Mouse (Mus musculus) myocyte (in vitro differentiated cells): ENCODE measurements around the gene Slc7a4. TPM values are rescaled to one million over a fixed set of nuclear protein-coding genes. Genes with fewer than 3 reads are reported as not detected.

Experiments used
- H3K27me3 ChIP-seq: one replicate; pipeline ENCODE4 v1.6.1; 2011; ENCODE audit not compliant: control insufficient read depth, insufficient read depth, insufficient read length
- H3K36me3 ChIP-seq: one replicate; pipeline ENCODE4 v1.6.1; 2011; ENCODE audit not compliant: control insufficient read depth, insufficient read depth
- H3K4me2 ChIP-seq: one replicate; pipeline ENCODE4 v1.6.1; 2011; ENCODE audit warnings: low read depth, control low read depth
- H3K4me3 ChIP-seq: one replicate; pipeline ENCODE4 v1.5.1; 2011; ENCODE audit warnings: mild to moderate bottlenecking, control low read depth, moderate library complexity
- H3K79me2 ChIP-seq: one replicate; pipeline ENCODE4 v1.6.1; 2011; ENCODE audit not compliant: control insufficient read depth, insufficient read depth
- H3ac ChIP-seq: one replicate; pipeline ENCODE4 v1.6.1; 2011; ENCODE audit not compliant: control insufficient read depth, insufficient read length
- CEBPB ChIP-seq: IDR thresholded peaks from 2 replicates; pipeline ENCODE4 v1.6.1; 2011; ENCODE audit warnings: mild to moderate bottlenecking, moderate library complexity; ENCODE audit not compliant: poor library complexity, insufficient read depth, severe bottlenecking
- E2F4 ChIP-seq: IDR thresholded peaks from one replicate; pipeline ENCODE4 v1.6.1; 2011; ENCODE audit warnings: mild to moderate bottlenecking, control low read depth, moderate library complexity; ENCODE audit not compliant: insufficient read depth
- MAX ChIP-seq: IDR thresholded peaks from one replicate; pipeline ENCODE4 v1.6.1; 2011; ENCODE audit warnings: low read depth, mild to moderate bottlenecking, control low read depth
- MYOD1 ChIP-seq, 3 experiments: IDR thresholded peaks; one replicate each; pipeline ENCODE4 v1.6.1; 2011; ENCODE audit warnings: control low read depth in 2 of 3, low read depth in 2 of 3, mild to moderate bottlenecking in 2 of 3, moderate library complexity in 1 of 3; ENCODE audit not compliant: insufficient read length in 2 of 3, control insufficient read depth in 1 of 3
- MYOG ChIP-seq, 3 experiments: IDR thresholded peaks; one replicate each; pipeline ENCODE4 v1.6.1; 2011; ENCODE audit warnings: control low read depth in 2 of 3, low read depth in 2 of 3, mild to moderate bottlenecking in 2 of 3; ENCODE audit not compliant: insufficient read length in 2 of 3, control insufficient read depth in 1 of 3, insufficient read depth in 1 of 3
- POLR2A ChIP-seq: IDR thresholded peaks from one replicate; pipeline ENCODE4 v1.6.1; 2011; ENCODE audit warnings: low read depth, mild to moderate bottlenecking, control low read depth, moderate library complexity; ENCODE audit not compliant: insufficient read length
- POLR2AphosphoS2 ChIP-seq: IDR thresholded peaks from one replicate; pipeline ENCODE4 v1.6.1; 2011; ENCODE audit warnings: low read depth, control low read depth; ENCODE audit not compliant: insufficient read length
- REST ChIP-seq: IDR thresholded peaks from one replicate; pipeline ENCODE4 v1.6.1; 2011; ENCODE audit warnings: mild to moderate bottlenecking, control low read depth, moderate library complexity; ENCODE audit not compliant: insufficient read depth, insufficient read length
- SRF ChIP-seq: IDR thresholded peaks from one replicate; pipeline ENCODE4 v1.6.1; 2011; ENCODE audit warnings: low read depth; ENCODE audit not compliant: control insufficient read depth, insufficient read length
- TCF12 ChIP-seq: IDR thresholded peaks from one replicate; pipeline ENCODE4 v1.6.1; 2011; ENCODE audit warnings: mild to moderate bottlenecking, control low read depth; ENCODE audit not compliant: poor library complexity, insufficient read depth, severe bottlenecking
- TCF3 ChIP-seq: IDR thresholded peaks from one replicate; pipeline ENCODE4 v1.6.1; 2011; ENCODE audit warnings: low read depth, control low read depth; ENCODE audit not compliant: insufficient read length
- USF1 ChIP-seq: IDR thresholded peaks from one replicate; pipeline ENCODE4 v1.6.1; 2011; ENCODE audit warnings: low read depth, mild to moderate bottlenecking, control low read depth, moderate library complexity
- polyA plus RNA-seq: library from polyadenylated mRNA; unstranded; fragments of >200 nt; fragmentation: generic; extraction: Trizol; gene quantifications from one replicate; pipeline ENCODE4 v1.2.1, GENCODE M21; 2012; ENCODE audit warnings: missing spikeins

Slc7a4 gene
- polyA plus RNA-seq, 1 experiment, result 1.1 TPM

- no peaks in the 10 kb centered on the region for H3K79me2 ChIP-seq
- no peaks in the 10 kb centered on the region for H3K27me3 ChIP-seq
- H3K4me3 ChIP-seq, result peak within 1 kb of the TSS; percentile 93
- TF ChIP-seq E2F4 (no peak), TCF3 (no peak), POLR2AphosphoS2 (peak; percentile 80), MYOG (IDR thresholded peaks at IDR 0.05; ENCODE audit: control insufficient read depth in 1 of 3, insufficient read depth in 1 of 3, insufficient read length in 2 of 3, low read depth in 2 of 3) (no peak), USF1 (no peak), CEBPB (no peak), POLR2A (peak; percentile 85), SRF (no peak), REST (no peak), TCF12 (no peak), MAX (no peak), MYOD1 (IDR thresholded peaks at IDR 0.05; ENCODE audit: control insufficient read depth in 1 of 3, insufficient read length in 2 of 3, low read depth in 2 of 3) (peak in 1 of 3 experiments; percentile 37)
- peaks cover 17% of the 10 kb centered on the region for H3K36me3 ChIP-seq
- H3K4me2 ChIP-seq, result peak within 1 kb of the TSS; percentile 99
- H3ac ChIP-seq, result peak within 1 kb of the TSS; percentile 55
Observed at GRCm38 (mm10) chr16:17530640-17531288, 52.2 kb downstream of the Slc7a4 start, which contains the start of gene Thap7. Gene Thap7, minus strand, starts transcription at chr16:17531136.

DNA sequence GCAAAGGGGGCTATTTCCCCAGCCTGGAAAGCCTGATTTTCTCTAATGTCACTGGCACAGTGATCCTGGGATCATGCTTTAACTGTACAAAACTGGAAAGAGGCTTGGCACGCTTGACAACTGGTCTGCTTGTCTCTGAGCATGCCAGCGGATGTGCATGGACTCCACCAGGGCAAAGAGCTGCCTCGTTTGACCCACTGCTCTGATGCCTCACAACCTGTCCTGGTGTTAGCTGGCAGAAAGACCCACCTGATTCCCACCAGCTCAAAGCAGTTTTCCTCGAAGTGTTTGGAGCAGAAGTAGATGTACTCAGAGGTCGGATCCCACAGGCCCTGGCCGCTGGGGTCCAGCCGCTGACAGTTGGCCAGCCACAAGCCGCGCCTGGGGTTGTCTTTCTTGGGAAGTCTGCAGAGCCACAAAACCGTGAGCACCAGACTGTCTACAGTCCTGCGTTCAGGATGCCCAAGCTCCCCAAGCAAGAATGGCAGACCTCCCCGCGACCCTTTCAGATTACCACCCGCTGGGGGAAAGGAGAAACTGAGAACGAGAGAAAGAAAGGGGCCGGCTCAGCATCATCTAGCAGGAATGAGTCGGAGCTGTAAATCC lies 52.9 kb downstream of the Slc7a4 start:
- Histone ChIP-seq H3K79me2 (no peaks in the 10 kb centered on the region), H3ac (peak overlapping the region; percentile 55), H3K36me3 (peaks cover 23% of the 10 kb centered on the region), H3K4me2 (peak overlapping the region; percentile 80), H3K27me3 (no peaks in the 10 kb centered on the region), H3K4me3 (peak overlapping the region; percentile 93)
- no peak for TF ChIP-seq MYOG (IDR thresholded peaks at IDR 0.05; ENCODE audit: control insufficient read depth in 1 of 3, insufficient read depth in 1 of 3, insufficient read length in 2 of 3, low read depth in 2 of 3)
- no peak for TF ChIP-seq E2F4
- TF ChIP-seq SRF, result no peak
- TF ChIP-seq TCF3, result no peak
- no peak for TF ChIP-seq POLR2A
- no peak for TF ChIP-seq MAX
- no peak for TF ChIP-seq CEBPB
- TF ChIP-seq REST, result no peak
- no peak for TF ChIP-seq POLR2AphosphoS2
- no peak for TF ChIP-seq MYOD1 (IDR thresholded peaks at IDR 0.05; ENCODE audit: control insufficient read depth in 1 of 3, insufficient read length in 2 of 3, low read depth in 2 of 3)

DNA sequence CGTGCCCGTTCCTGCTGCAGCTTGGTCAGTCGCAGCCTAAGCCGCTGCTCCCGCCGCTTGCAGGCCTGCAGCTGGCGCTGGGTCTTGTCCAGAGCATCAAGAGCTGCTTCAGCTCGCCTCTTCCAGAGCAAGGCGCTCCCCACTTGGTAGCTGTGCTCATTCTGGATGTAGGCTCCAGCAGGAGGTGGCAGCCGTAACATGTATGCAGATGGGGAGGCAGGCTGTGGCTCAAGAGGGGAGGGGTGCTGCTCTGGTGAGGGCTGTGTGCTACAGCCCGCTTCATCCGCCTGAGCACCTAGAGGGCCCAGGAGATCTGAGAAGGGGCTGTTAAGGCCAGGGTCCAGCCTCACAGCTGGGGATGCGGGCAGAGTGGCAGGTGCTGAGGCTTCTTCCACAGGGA lies 54.7 kb downstream of the Slc7a4 start:
- peaks cover 37% of the 10 kb centered on the region for H3K36me3 ChIP-seq
- no peaks in the 10 kb centered on the region for H3K27me3 ChIP-seq
- no peaks in the 10 kb centered on the region for H3K79me2 ChIP-seq
- no peak overlapping the region for H3ac ChIP-seq
- no peak overlapping the region for H3K4me3 ChIP-seq
- no peak overlapping the region for H3K4me2 ChIP-seq
- TF ChIP-seq TCF12, result no peak
- TF ChIP-seq CEBPB, result no peak
- TF ChIP-seq MYOG (IDR thresholded peaks at IDR 0.05; ENCODE audit: control insufficient read depth in 1 of 3, insufficient read depth in 1 of 3, insufficient read length in 2 of 3, low read depth in 2 of 3), result no peak
- TF ChIP-seq TCF3, result no peak
- TF ChIP-seq POLR2AphosphoS2, result no peak
- no peak for TF ChIP-seq POLR2A
- no peak for TF ChIP-seq REST
- no peak for TF ChIP-seq MAX
- no peak for TF ChIP-seq E2F4

GRCm38 (mm10) chr16:17527606-17528005 lies 55.4 kb downstream of the Slc7a4 start:
- no peak overlapping the region for H3K4me2 ChIP-seq
- H3K36me3 ChIP-seq, result peaks cover 37% of the 10 kb centered on the region
- H3K79me2 ChIP-seq, result no peaks in the 10 kb centered on the region
- H3K27me3 ChIP-seq, result no peaks in the 10 kb centered on the region
- H3ac ChIP-seq, result no peak overlapping the region
- TF ChIP-seq POLR2A, result no peak
- no peak for TF ChIP-seq SRF
- no peak for TF ChIP-seq E2F4
- TF ChIP-seq POLR2AphosphoS2, result peak; percentile 60
- no peak for TF ChIP-seq REST
- H3K4me3 ChIP-seq, result no peak overlapping the region

- Histone ChIP-seq H3K36me3 (peaks cover 42% of the 10 kb centered on the region), H3K4me2 (no peak overlapping the region), H3ac (no peak overlapping the region), H3K4me3 (no peak overlapping the region), H3K27me3 (no peaks in the 10 kb centered on the region), H3K79me2 (no peaks in the 10 kb centered on the region)
- no peak for TF ChIP-seq MAX
- no peak for TF ChIP-seq MYOD1 (IDR thresholded peaks at IDR 0.05; ENCODE audit: control insufficient read depth in 1 of 3, insufficient read length in 2 of 3, low read depth in 2 of 3)
- no peak for TF ChIP-seq USF1
- TF ChIP-seq CEBPB, result no peak
Observed at GRCm38 (mm10) chr16:17526223-17526622, 56.8 kb downstream of the Slc7a4 start.
